Mouse (Mus musculus) CH12.LX (cell line): Measurements from ENCODE around the gene Abr. TPM values are rescaled to one million over a fixed set of nuclear protein-coding genes. Genes with fewer than 3 reads are reported as not detected.
A peak's percentile ranks its signal among the peaks of the same experiment; 100 is the strongest.

Experiments
- DNase-seq: peaks from one replicate; pipeline ENCODE4 v3.0.0-alpha.2; 2013; ENCODE audit errors: extremely low read depth
- H3K27ac ChIP-seq: 2 replicates; pipeline ENCODE4 v1.5.1; 2012; ENCODE audit warnings: low read depth, mild to moderate bottlenecking, control low read depth, moderate library complexity; ENCODE audit not compliant: insufficient read depth
- H3K27me3 ChIP-seq: replicated peaks from 2 replicates; pipeline ENCODE3; 2012; ENCODE audit warnings: inconsistent platforms
- H3K36me3 ChIP-seq, 2 experiments: replicated peaks in 1 of 2; 2 replicates each; pipeline versions ENCODE3 to v1.6.1; 2012; ENCODE audit warnings: inconsistent platforms in 1 of 2, low read length in 1 of 2, mild to moderate bottlenecking in 1 of 2, mixed read lengths in 1 of 2, moderate library complexity in 1 of 2; ENCODE audit not compliant: control insufficient read depth in 1 of 2, insufficient read depth in 1 of 2
- H3K4me1 ChIP-seq, 2 experiments: 2 replicates each; pipeline ENCODE4 v1.6.1; 2012; ENCODE audit warnings: inconsistent platforms in 1 of 2, moderate library complexity in 1 of 2; ENCODE audit not compliant: insufficient read depth in 2 of 2, control insufficient read depth in 1 of 2
- H3K4me2 ChIP-seq: 2 replicates; pipeline ENCODE4 v1.6.1; 2012; ENCODE audit warnings: low read depth, mild to moderate bottlenecking, control low read depth; ENCODE audit not compliant: poor library complexity, insufficient read depth, severe bottlenecking
- H3K4me3 ChIP-seq, 3 experiments: fragments of 150-350 bp in 1 of 3; sonication (generic) in 1 of 3; replicated peaks in 1 of 3; 2 replicates each; pipeline versions ENCODE3 to v1.5.1; 2011 to 2012; ENCODE audit warnings: low read depth in 2 of 3, low read length in 2 of 3, mild to moderate bottlenecking in 2 of 3, moderate library complexity in 2 of 3, control low read depth in 1 of 3, improper control_type of control experiment in 1 of 3, inconsistent platforms in 1 of 3, mixed read lengths in 1 of 3; ENCODE audit not compliant: poor library complexity in 1 of 3
- H3K79me2 ChIP-seq: replicated peaks from 2 replicates; pipeline ENCODE4 v1.6.1; 2012; ENCODE audit warnings: mild to moderate bottlenecking, moderate library complexity; ENCODE audit not compliant: control insufficient read depth, poor library complexity, insufficient read depth, severe bottlenecking; ENCODE audit errors: extremely low read depth
- H3K9ac ChIP-seq: 2 replicates; pipeline ENCODE4 v1.6.1; 2012; ENCODE audit warnings: low read depth, mild to moderate bottlenecking, control low read depth, moderate library complexity; ENCODE audit not compliant: insufficient read depth
- H3K9me3 ChIP-seq: replicated peaks from 2 replicates; pipeline ENCODE3; 2012; ENCODE audit warnings: low read length, inconsistent platforms, mixed read lengths
- BHLHE40 ChIP-seq: IDR thresholded peaks from 2 replicates; pipeline ENCODE4 v1.6.1; 2011; ENCODE audit warnings: mild to moderate bottlenecking, low read depth, low read length, improper control_type of control experiment
- CHD1 ChIP-seq: IDR thresholded peaks from 2 replicates; pipeline ENCODE4 v1.6.1; 2012; ENCODE audit warnings: low read depth, low read length, improper control_type of control experiment, inconsistent platforms
- CHD2 ChIP-seq: IDR thresholded peaks from 2 replicates; pipeline ENCODE4 v1.6.1; 2011; ENCODE audit warnings: low read length, improper control_type of control experiment
- CTCF ChIP-seq, 2 experiments: IDR thresholded peaks in 1 of 2; conservative IDR thresholded peaks in 1 of 2; 2 replicates each; pipeline ENCODE4 v1.5.1; 2011 to 2012; ENCODE audit warnings: low read depth in 2 of 2, low read length in 2 of 2, improper control_type of control experiment in 1 of 2, inconsistent platforms in 1 of 2, mild to moderate bottlenecking in 1 of 2, moderate library complexity in 1 of 2
- E2F4 ChIP-seq: IDR thresholded peaks from 2 replicates; pipeline ENCODE4 v1.6.1; 2011; ENCODE audit warnings: low read depth, low read length, improper control_type of control experiment; ENCODE audit not compliant: insufficient replicate concordance
- ELF1 ChIP-seq: IDR thresholded peaks from 2 replicates; pipeline ENCODE4 v1.6.1; 2014; ENCODE audit warnings: low read depth, mild to moderate bottlenecking, inconsistent platforms, low read length, improper control_type of control experiment
- EP300 ChIP-seq: IDR thresholded peaks from 2 replicates; pipeline ENCODE4 v1.6.1; 2011; ENCODE audit warnings: low read length, improper control_type of control experiment
- ETS1 ChIP-seq: conservative IDR thresholded peaks from 2 replicates; pipeline ENCODE4 v1.6.1; 2012; ENCODE audit warnings: low read depth, mild to moderate bottlenecking, inconsistent platforms, low read length, improper control_type of control experiment, moderate library complexity
- HCFC1 ChIP-seq: IDR thresholded peaks from 2 replicates; pipeline ENCODE4 v1.6.1; 2012; ENCODE audit warnings: low read depth, mild to moderate bottlenecking, inconsistent platforms, low read length, improper control_type of control experiment
- IRF4 ChIP-seq: IDR thresholded peaks from 2 replicates; pipeline ENCODE4 v1.6.1; 2014; ENCODE audit warnings: low read depth, mild to moderate bottlenecking, inconsistent platforms, low read length, improper control_type of control experiment
- JUN ChIP-seq: IDR thresholded peaks from 2 replicates; pipeline ENCODE4 v1.6.1; 2011; ENCODE audit warnings: low read depth, mild to moderate bottlenecking, low read length, improper control_type of control experiment, moderate library complexity; ENCODE audit not compliant: insufficient read depth
- JUND ChIP-seq: conservative IDR thresholded peaks from 2 replicates; pipeline ENCODE4 v1.6.1; 2011; ENCODE audit warnings: low read depth, low read length, improper control_type of control experiment
- KAT2A ChIP-seq: IDR thresholded peaks from 2 replicates; pipeline ENCODE4 v1.6.1; 2012; ENCODE audit warnings: low read length, improper control_type of control experiment, inconsistent platforms; ENCODE audit not compliant: insufficient replicate concordance
- MAX ChIP-seq: IDR thresholded peaks from 2 replicates; pipeline ENCODE4 v1.6.1; 2011; ENCODE audit warnings: low read length, improper control_type of control experiment
- MAZ ChIP-seq: IDR thresholded peaks from 2 replicates; pipeline ENCODE4 v1.6.1; 2012; ENCODE audit warnings: low read depth, mild to moderate bottlenecking, inconsistent platforms, low read length, improper control_type of control experiment, moderate library complexity
- MEF2A ChIP-seq: IDR thresholded peaks from 2 replicates; pipeline ENCODE4 v1.6.1; 2014; ENCODE audit warnings: low read depth, mild to moderate bottlenecking, inconsistent platforms, low read length, improper control_type of control experiment, borderline replicate concordance
- MYC ChIP-seq: IDR thresholded peaks from 2 replicates; pipeline ENCODE4 v1.6.1; 2011; ENCODE audit warnings: low read depth, mild to moderate bottlenecking, improper control_type of control experiment, low read length
- PAX5 ChIP-seq: IDR thresholded peaks from 2 replicates; pipeline ENCODE4 v1.6.1; 2012; ENCODE audit warnings: low read length, inconsistent platforms, mixed read lengths
- POLR2A ChIP-seq: IDR thresholded peaks from 2 replicates; pipeline ENCODE4 v1.6.1; 2011; ENCODE audit warnings: low read depth, mild to moderate bottlenecking, improper control_type of control experiment, low read length
- RAD21 ChIP-seq: IDR thresholded peaks from 2 replicates; pipeline ENCODE4 v1.6.1; 2011; ENCODE audit warnings: low read depth, mild to moderate bottlenecking, low read length, improper control_type of control experiment, moderate library complexity
- RCOR1 ChIP-seq: conservative IDR thresholded peaks from 2 replicates; pipeline ENCODE4 v1.6.1; 2012; ENCODE audit warnings: low read depth, mild to moderate bottlenecking, inconsistent platforms, low read length, improper control_type of control experiment
- SIN3A ChIP-seq: IDR thresholded peaks from 2 replicates; pipeline ENCODE4 v1.6.1; 2012; ENCODE audit warnings: low read length, improper control_type of control experiment, inconsistent platforms
- SMC3 ChIP-seq: IDR thresholded peaks from 2 replicates; pipeline ENCODE4 v1.6.1; 2011; ENCODE audit warnings: low read depth, low read length, improper control_type of control experiment
- TCF12 ChIP-seq: IDR thresholded peaks from 2 replicates; pipeline ENCODE4 v1.6.1; 2014; ENCODE audit warnings: low read depth, mild to moderate bottlenecking, inconsistent platforms, low read length, improper control_type of control experiment
- USF2 ChIP-seq: conservative IDR thresholded peaks from 2 replicates; pipeline ENCODE4 v1.6.1; 2011; ENCODE audit warnings: low read depth, low read length, improper control_type of control experiment
- ZC3H11A ChIP-seq: IDR thresholded peaks from 2 replicates; pipeline ENCODE4 v1.6.1; 2012; ENCODE audit warnings: low read depth, mild to moderate bottlenecking, inconsistent platforms, low read length, improper control_type of control experiment
- ZKSCAN1 ChIP-seq: IDR thresholded peaks from 2 replicates; pipeline ENCODE4 v1.6.1; 2012; ENCODE audit warnings: low read depth, inconsistent platforms, low read length, improper control_type of control experiment, borderline replicate concordance
- ZNF384 ChIP-seq: IDR thresholded peaks from 2 replicates; pipeline ENCODE4 v1.6.1; 2012; ENCODE audit warnings: low read depth, low read length, improper control_type of control experiment, inconsistent platforms
- dilution Hi-C: fragments of 300-500 bp; cut with MboI; formaldehyde crosslinking; loops from 2 replicates; pipeline ENCODE4 v1.14.3; 2020; ENCODE audit warnings: low sequenced_read_pairs; ENCODE audit not compliant: extremely low pct_unique_long_range_greater_than_20kb, extremely low pct_ligation_motif_present
- in situ Hi-C: fragments of 300-500 bp; cut with MboI; formaldehyde crosslinking; loops from 3 replicates; pipeline ENCODE4 v1.14.3; 2019; ENCODE audit warnings: low sequenced_read_pairs, low pct_ligation_motif_present, low pct_unique_long_range_greater_than_20kb, mixed read lengths
- polyA plus RNA-seq: library from polyadenylated mRNA; unstranded; fragments of >175 nt; gene quantifications from 2 replicates; pipeline ENCODE4 v1.2.1, GENCODE M21; 2012; ENCODE audit warnings: low read depth; ENCODE audit not compliant: insufficient read length
- total RNA-seq, 2 experiments: library from RNA; depleted of rRNA; stranded (reverse); fragments of 300-350 nt in 1 of 2; fragments of >200 nt in 1 of 2; gene quantifications; 2 replicates each; pipeline ENCODE4 v1.2.3; 2012 to 2014

The Abr gene
- total and polyA plus RNA-seq, 3 experiments = 21.0 to 49.5 (median 37.4) TPM

GRCm38 (mm10) chr11:76587333-76587732 lies 34.8 kb downstream of the Abr start:
- in situ Hi-C loops (no loop called here), dilution Hi-C loops (no loop called here)
- Histone ChIP-seq H3K9me3 (peaks cover 9% of the 10 kb centered on the region), H3K4me2 (peak overlapping the region; percentile 41; the same call in 1 of the 2 replicates), H3K36me3 (no peaks in the 10 kb centered on the region), H3K79me2 (no peaks in the 10 kb centered on the region), H3K9ac (peak overlapping the region; percentile 2; the same call in 1 of the 2 replicates), H3K4me1 (peaks cover 25 to 36% of the 10 kb centered on the region in 2 experiments), H3K27me3 (peaks cover 27% of the 10 kb centered on the region), H3K27ac (peak overlapping the region; percentile 92), H3K4me3 (peak overlapping the region in 1 of 3 experiments; percentile 3)
- TF ChIP-seq CHD2 (peak; percentile 25; the same call in 1 of the 2 replicates), RCOR1 (no peak; the same call in 1 of the 2 replicates), HCFC1 (no peak), MAX (peak; percentile 21; the same call in 1 of the 2 replicates), TCF12 (peak; percentile 39; the same call in 1 of the 2 replicates), CHD1 (no peak), JUND (peak; percentile 33), POLR2A (no peak), CTCF (conservative IDR thresholded peaks at IDR 0.05 in 1 of 2, IDR thresholded peaks at IDR 0.05 in 1 of 2; ENCODE audit: low read depth in 2 of 2, low read length in 2 of 2) (peak in 1 of 2 experiments; percentile 27; a peak in 1 of 4 replicates), IRF4 (peak; percentile 88), EP300 (0 out of 2 replicates have a peak, but pooled peaks have one; percentile 54), MEF2A (no peak), BHLHE40 (no peak; the same call in 1 of the 2 replicates), ZNF384 (no peak), ZKSCAN1 (no peak), SIN3A (no peak), MYC (no peak), SMC3 (no peak)
- TF ChIP-seq, all 38 proteins: peak for 7
- peak; percentile 34 for DNase-seq

GRCm38 (mm10) chr11:76586119-76586518 lies 36.0 kb downstream of the Abr start:
- in situ Hi-C loops (no loop called here), dilution Hi-C loops (no loop called here)
- TF ChIP-seq ELF1 (no peak), USF2 (no peak), JUND (no peak), MAZ (no peak), IRF4 (no peak), KAT2A (no peak), JUN (no peak), RCOR1 (no peak), MYC (no peak), RAD21 (no peak), ZNF384 (no peak), EP300 (no peak), PAX5 (no peak), HCFC1 (no peak), ZC3H11A (no peak), SIN3A (no peak), E2F4 (no peak), CTCF (conservative IDR thresholded peaks at IDR 0.05 in 1 of 2, IDR thresholded peaks at IDR 0.05 in 1 of 2; ENCODE audit: low read depth in 2 of 2, low read length in 2 of 2) (no peak), ETS1 (no peak), ZKSCAN1 (no peak)
- DNase-seq = no peak
- Histone ChIP-seq H3K27ac (no peak overlapping the region), H3K4me1 (peaks cover 25 to 36% of the 10 kb centered on the region in 2 experiments), H3K9ac (no peak overlapping the region), H3K36me3 (no peaks in the 10 kb centered on the region), H3K4me3 (no peak overlapping the region), H3K27me3 (peaks cover 31% of the 10 kb centered on the region), H3K4me2 (no peak overlapping the region), H3K79me2 (no peaks in the 10 kb centered on the region), H3K9me3 (peaks cover 9% of the 10 kb centered on the region)
